ENCODE assay signal across 7 mouse cellular contexts in genomic region chr9:78107912-78108795, GRCm38 (mm10). TPM values are rescaled to one million over a fixed set of nuclear protein-coding genes. Genes with fewer than 3 reads are reported as not detected.
DNase-seq lines count a peak whose midpoint lies in the region; ATAC-seq lines count a peak whose summit lies in the region.

No protein-coding gene starts in this region.

- peak overlapping the region; percentile 92 for H3K9ac ChIP-seq in limb, embryonic 12.5 days (replicated peaks)
- H3K9ac ChIP-seq in midbrain, embryonic 14.5 days (replicated peaks; ENCODE audit: low read length) = peak overlapping the region; percentile 84

- H3K4me3 ChIP-seq in limb, embryonic 12.5 days (replicated peaks) = peak overlapping the region; percentile 90
- H3K4me3 ChIP-seq in midbrain, embryonic 14.5 days (replicated peaks; ENCODE audit: low read depth, low read length) = peak overlapping the region; percentile 82

- WGBS in limb, embryonic 12.5 days = under 1% methylated on average over 88 of the region's 88 CpGs
- under 1% methylated on average over 88 of the region's 88 CpGs for WGBS in midbrain, embryonic 14.5 days

- peak; percentile 77 for ATAC-seq in limb, embryonic 12.5 days (ENCODE audit: insufficient number of reproducible peaks, insufficient read depth, low FRiP score, low TSS enrichment, low read depth)
- ATAC-seq in midbrain, embryonic 14.5 days (ENCODE audit: low FRiP score, low TSS enrichment) = peak; percentile 84

- peak; percentile 87 for DNase-seq in adrenal gland, postnatal 14 days
- peak; percentile 87 for DNase-seq in embryo, embryonic 9.5 days (ENCODE audit: extremely low spot score)
- DNase-seq in gastrocnemius, postnatal 4 days (ENCODE audit: low spot score in 2 of 2) = peak; percentile 55 to 83
- DNase-seq in kidney, adult 11 months = peak; percentile 73
- DNase-seq in midbrain, embryonic 14.5 days = peak; percentile 91
- DNase-seq in spleen, adult 12 weeks (ENCODE audit: low spot score) = peak; percentile 84

- peaks cover 22% of the 10 kb centered on the region for H3K4me1 ChIP-seq in limb, embryonic 12.5 days (replicated peaks)
- H3K4me1 ChIP-seq in midbrain, embryonic 14.5 days (ENCODE audit: control insufficient read depth, insufficient read depth, low read length) = 0 out of 2 replicates have a peak, but pooled peaks cover 7% of the 10 kb centered on the region

- no peaks in the 10 kb centered on the region for H3K9me3 ChIP-seq in limb, embryonic 12.5 days
- no peaks in the 10 kb centered on the region for H3K9me3 ChIP-seq in midbrain, embryonic 14.5 days (ENCODE audit: control insufficient read depth, low read length)

- H3K36me3 ChIP-seq in limb, embryonic 12.5 days = peaks cover 12% of the 10 kb centered on the region
- 0 out of 2 replicates have a peak, but pooled peaks cover 3% of the 10 kb centered on the region for H3K36me3 ChIP-seq in midbrain, embryonic 14.5 days (ENCODE audit: control insufficient read depth, insufficient read depth, low read length)

- peak overlapping the region; percentile 79 for H3K4me2 ChIP-seq in limb, embryonic 12.5 days
- H3K4me2 ChIP-seq in midbrain, embryonic 14.5 days (ENCODE audit: low read length) = peak overlapping the region; percentile 90

- H3K27ac ChIP-seq in limb, embryonic 12.5 days = peak overlapping the region; percentile 95
- H3K27ac ChIP-seq in midbrain, embryonic 14.5 days (replicated peaks; ENCODE audit: low read depth, low read length) = peak overlapping the region; percentile 91

- no peaks in the 10 kb centered on the region for H3K27me3 ChIP-seq in limb, embryonic 12.5 days
- no peaks in the 10 kb centered on the region for H3K27me3 ChIP-seq in midbrain, embryonic 14.5 days (ENCODE audit: control insufficient read depth, insufficient read depth, low read length)

RNA-seq across cellular contexts. Expression of gene Fbxo9, which starts 0.7 kb away (rescaled TPM):
- total RNA-seq in adrenal gland, postnatal 14 days (2021) = 87.2 and 89.9 TPM in 2 replicates
- 10 to 100 TPM; 48.1 to 49.1 TPM for total RNA-seq in gastrocnemius, postnatal 4 days (2021)
- 40.6 and 41.4 TPM in 2 replicates for polyA plus RNA-seq in limb, embryonic 12.5 days (2016; fragmentation: Nextera tagmentation; extraction: Ambion mirVana)
- 66.6 and 71.2 TPM in 2 replicates for polyA plus RNA-seq in midbrain, embryonic 14.5 days (2014; fragmentation: Nextera tagmentation; extraction: Ambion mirVana)

RNA-seq across cellular contexts. Expression of gene Ick, which starts 0.8 kb away (rescaled TPM):
- 20.2 and 21.8 TPM in 2 replicates for total RNA-seq in adrenal gland, postnatal 14 days (2021)
- total RNA-seq in gastrocnemius, postnatal 4 days (2021) = 10 to 100 TPM; 26.0 to 31.0 TPM
- polyA plus RNA-seq in limb, embryonic 12.5 days (2016; fragmentation: Nextera tagmentation; extraction: Ambion mirVana) = 35.1 and 37.8 TPM in 2 replicates
- polyA plus RNA-seq in midbrain, embryonic 14.5 days (2014; fragmentation: Nextera tagmentation; extraction: Ambion mirVana) = 41.3 and 46.2 TPM in 2 replicates

RNA-seq across cellular contexts. Expression of gene Gcm1, which starts 56.4 kb away (rescaled TPM):
- total RNA-seq in adrenal gland, postnatal 14 days (2021) = not detected in 2 replicates
- not detected for total RNA-seq in gastrocnemius, postnatal 4 days (2021)
- not detected in 2 replicates for polyA plus RNA-seq in limb, embryonic 12.5 days (2016; fragmentation: Nextera tagmentation; extraction: Ambion mirVana)
- not detected in 2 replicates for polyA plus RNA-seq in midbrain, embryonic 14.5 days (2014; fragmentation: Nextera tagmentation; extraction: Ambion mirVana)

Comparison
In these comparisons a context has a peak if more than half of its experiments do, and no peak if none do; other contexts are left out.
1. Peak in every context shown above with its lines: DNase-seq, ATAC-seq, H3K4me3 ChIP-seq and H3K27ac ChIP-seq.